Mouse (Mus musculus) retina, postnatal 7 days (tissue): ENCODE measurements around the gene Zbtb38.

Experiments
- DNase-seq: peaks from one replicate; pipeline ENCODE4 v3.0.0-alpha.2; 2012; ENCODE audit warnings: low read depth, low spot score

The Zbtb38 gene

GRCm38 (mm10) chr9:96639451-96639850 lies 113.2 kb downstream of the Zbtb38 start:
- no peak for DNase-seq

GRCm38 (mm10) chr9:96638508-96638907 lies 114.1 kb downstream of the Zbtb38 start:
- no peak for DNase-seq

GRCm38 (mm10) chr9:96637157-96637548 lies 115.5 kb downstream of the Zbtb38 start:
- no peak for DNase-seq

GRCm38 (mm10) chr9:96636423-96637156 lies 116.0 kb downstream of the Zbtb38 start:
- DNase-seq = no peak

GRCm38 (mm10) chr9:96635899-96636298 lies 116.7 kb downstream of the Zbtb38 start:
- no peak for DNase-seq

GRCm38 (mm10) chr9:96635176-96635575 lies 117.5 kb downstream of the Zbtb38 start:
- DNase-seq = no peak

- no peak for DNase-seq
These were observed 118.9 kb downstream of the Zbtb38 start for GRCm38 (mm10) chr9:96633771-96634170.
